Mouse (Mus musculus) adrenal gland, adult (tissue): Measurements from ENCODE around the gene E2f2.

ENCODE experiments used
- DNase-seq, 2 experiments: peaks; one replicate each; pipeline ENCODE4 v3.0.0; 2022 to 2023; ENCODE audit warnings: low spot score in 1 of 2; ENCODE audit not compliant: inconsistent age in 2 of 2

The E2f2 gene

DNA sequence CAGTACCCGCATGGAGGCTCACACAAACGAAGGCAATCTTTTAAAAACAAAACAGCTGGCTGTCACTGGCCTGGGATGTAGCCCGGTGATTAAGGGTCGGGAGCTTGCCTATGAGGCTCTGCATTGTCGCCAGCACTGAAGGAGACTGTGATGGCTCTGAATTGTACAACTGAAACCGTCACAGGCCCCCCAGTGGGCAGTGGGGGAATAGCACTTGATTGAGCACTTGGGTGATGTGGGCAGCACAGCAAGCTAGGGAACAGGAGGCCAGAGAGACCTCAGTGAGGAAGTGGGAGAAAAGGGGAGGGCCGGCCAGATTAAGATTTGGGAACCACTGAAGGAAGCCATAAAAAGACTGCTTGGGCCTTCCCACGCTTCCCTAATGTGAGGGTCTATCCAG lies 67.4 kb downstream of the E2f2 start:
- peak; percentile 77 to 92 for DNase-seq

DNA sequence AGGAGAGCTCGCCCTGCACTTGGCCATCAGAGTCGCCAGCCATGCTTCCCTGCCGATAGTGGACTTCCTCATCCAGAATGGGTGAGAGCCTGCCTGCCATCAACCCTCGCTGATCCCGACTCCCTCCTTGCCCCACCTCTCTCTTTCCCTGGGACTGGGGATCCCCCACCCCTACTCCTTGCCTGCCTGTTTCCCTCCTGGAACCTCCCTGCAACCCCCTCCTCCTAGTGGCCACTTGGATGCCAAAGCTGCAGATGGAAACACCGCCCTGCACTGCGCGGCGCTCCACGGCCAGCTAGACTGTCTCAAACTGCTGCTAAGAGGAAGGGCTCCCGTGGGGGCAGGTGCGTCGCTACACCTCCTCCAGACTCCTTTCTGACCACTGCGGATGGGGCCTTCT lies 67.9 kb downstream of the E2f2 start:
- no peak for DNase-seq

DNA sequence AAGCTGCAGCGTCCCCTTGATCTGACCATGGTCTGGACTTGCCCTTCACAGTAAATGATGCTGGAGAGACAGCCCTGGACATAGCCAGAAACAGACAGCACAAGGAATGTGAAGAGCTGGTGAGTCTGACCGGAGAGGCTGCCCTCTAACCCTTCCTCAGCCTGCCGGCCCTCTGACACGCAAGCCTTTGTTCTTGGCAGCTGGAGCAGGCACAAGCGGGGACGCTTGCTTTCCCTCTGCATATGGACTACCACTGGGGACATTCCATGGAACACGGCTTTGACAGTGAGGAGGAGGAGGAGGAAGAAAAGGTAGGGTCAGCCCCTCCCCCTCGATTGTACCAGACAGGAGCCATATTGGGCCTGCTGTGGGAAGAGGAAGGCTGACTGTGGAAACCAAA lies 68.8 kb downstream of the E2f2 start:
- no peak for DNase-seq

DNA sequence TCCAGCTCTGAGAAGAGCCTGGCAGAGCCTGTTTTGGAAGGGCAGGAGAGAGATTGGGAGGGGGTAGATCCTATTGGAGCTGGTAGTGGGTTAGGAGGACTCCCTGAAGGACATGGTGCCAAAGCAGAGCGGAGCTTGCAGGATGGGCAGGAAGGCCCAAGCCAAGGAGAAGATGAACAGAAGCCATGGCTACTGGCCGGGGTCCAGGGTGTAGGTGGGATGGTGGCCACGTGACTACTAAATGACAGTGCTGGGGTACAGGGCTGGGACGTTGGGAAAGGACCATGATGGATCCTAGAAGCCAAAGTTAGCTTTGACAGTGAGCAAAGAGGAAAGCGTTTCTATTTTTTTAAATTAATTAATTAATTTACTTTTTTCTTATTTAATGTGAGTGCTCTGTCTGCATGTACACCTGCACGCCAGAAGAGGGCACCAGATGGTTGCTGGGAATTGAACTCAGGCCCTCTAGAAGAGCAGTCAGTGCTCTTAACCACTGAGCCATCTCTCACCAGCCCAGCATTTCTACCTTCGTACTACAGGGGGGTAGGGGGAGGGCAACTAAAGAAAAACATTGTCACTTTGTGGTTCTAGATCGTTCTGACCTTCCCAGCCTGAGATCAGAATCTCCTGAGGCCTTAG lies 70.0 kb downstream of the E2f2 start:
- peak in 1 of 2 experiments; percentile 65 for DNase-seq

DNA sequence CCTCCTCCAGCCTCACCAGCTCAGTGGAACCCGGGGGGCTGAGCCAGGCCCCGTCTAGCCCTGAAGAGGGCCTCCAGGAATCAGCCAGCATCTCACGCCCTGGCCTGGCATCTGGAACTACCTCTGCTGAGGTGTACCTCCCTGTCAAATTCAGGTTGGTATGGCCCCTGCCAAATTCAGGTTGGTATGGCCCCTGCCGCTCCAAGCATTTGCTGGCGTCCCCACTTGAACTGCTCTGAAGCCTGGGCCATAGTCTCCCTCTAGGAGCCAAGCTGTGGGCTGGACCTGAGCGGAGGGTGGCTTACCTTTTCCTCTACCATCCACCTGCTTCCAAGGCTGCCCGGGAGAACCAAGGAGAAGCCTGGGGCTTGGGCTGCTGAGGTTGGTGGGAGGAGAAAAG lies 70.5 kb downstream of the E2f2 start:
- DNase-seq: no peak

DNA sequence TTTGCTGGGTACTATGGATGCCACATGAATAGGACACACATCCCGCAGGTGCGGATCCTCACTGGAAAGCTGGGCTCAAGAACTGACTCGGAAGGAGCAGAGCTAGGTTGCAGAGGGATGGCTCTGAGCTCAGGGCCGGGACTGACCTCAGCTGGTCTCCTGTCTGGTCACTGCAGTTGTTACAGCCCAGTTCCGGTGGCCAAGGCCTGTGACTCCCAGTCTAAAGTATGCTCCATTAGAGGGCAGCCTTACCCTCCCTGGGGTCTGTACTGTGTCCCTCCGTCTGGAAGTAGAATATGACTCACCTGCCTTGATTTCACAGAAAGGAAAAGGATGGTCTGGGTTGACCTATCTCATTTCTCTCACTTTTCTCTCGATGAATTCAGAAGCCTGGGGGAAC lies 72.0 kb downstream of the E2f2 start:
- no peak for DNase-seq
